Comparison of ENCODE assay signal across 1 mouse cellular context in the genomic region with DNA sequence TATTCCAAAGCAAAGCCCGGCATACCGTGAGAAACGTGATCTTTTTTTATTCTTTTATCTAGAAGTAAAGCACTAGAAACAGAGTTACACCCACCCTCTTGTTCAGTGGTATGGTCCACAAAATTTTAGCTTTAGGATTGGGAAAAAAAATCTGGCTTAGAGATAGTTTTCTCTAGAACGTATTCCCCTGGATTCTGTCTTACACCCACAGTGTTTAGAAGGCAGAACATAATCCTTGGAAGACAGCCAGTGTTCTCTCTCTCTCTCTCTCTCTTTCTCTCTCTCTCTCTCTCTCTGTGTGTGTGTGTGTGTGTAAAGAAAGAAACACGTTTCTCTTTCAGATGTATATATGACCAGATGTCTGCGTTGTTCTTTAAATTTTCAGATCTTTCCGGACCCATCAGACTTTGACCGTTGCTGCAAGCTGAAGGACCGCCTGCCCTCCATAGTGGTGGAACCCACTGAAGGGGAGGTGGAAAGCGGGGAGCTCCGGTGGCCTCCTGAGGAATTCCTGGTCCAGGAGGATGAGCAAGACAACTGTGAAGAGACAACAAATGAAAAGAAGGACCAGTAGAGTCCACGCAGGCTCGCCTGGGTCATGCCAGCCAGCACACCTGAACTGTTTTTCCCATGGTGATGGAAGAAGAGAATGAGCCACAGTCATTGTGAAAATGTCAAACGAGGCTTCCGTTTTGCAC.
TF ChIP-seq lines count a peak whose summit lies in the region.

No protein-coding gene starts in this region.

TF ChIP-seq in CH12.LX, 34 proteins besides CTCF, POLR2A, EP300 and RAD21:
- TF ChIP-seq ETS1 (conservative IDR thresholded peaks at IDR 0.05; ENCODE audit: low read depth, low read length) (peak; percentile 53; the same call in 1 of the 2 replicates), ELF1 (IDR thresholded peaks at IDR 0.05; ENCODE audit: low read depth, low read length) (no peak), HCFC1 (IDR thresholded peaks at IDR 0.05; ENCODE audit: low read depth, low read length) (no peak), JUND (conservative IDR thresholded peaks at IDR 0.05; ENCODE audit: low read depth, low read length) (peak; percentile 42; the same call in 1 of the 2 replicates), TCF12 (IDR thresholded peaks at IDR 0.05; ENCODE audit: low read depth, low read length) (peak; percentile 46; the same call in 1 of the 2 replicates), GABPA (IDR thresholded peaks at IDR 0.05; ENCODE audit: insufficient replicate concordance, low read depth, low read length) (no peak), MYC (IDR thresholded peaks at IDR 0.05; ENCODE audit: low read depth, low read length) (no peak), MXI1 (IDR thresholded peaks at IDR 0.05; ENCODE audit: low read depth, low read length) (no peak), BHLHE40 (IDR thresholded peaks at IDR 0.05; ENCODE audit: low read depth, low read length) (0 out of 2 replicates have a peak, but pooled peaks have one; percentile 15), ZNF384 (IDR thresholded peaks at IDR 0.05; ENCODE audit: low read depth, low read length) (peak; percentile 94), MAX (IDR thresholded peaks at IDR 0.05; ENCODE audit: low read length) (no peak), JUN (IDR thresholded peaks at IDR 0.05; ENCODE audit: insufficient read depth, low read depth, low read length) (peak; percentile 41; the same call in 1 of the 2 replicates), IRF4 (IDR thresholded peaks at IDR 0.05; ENCODE audit: low read depth, low read length) (peak; percentile 49; the same call in 1 of the 2 replicates)
